Mouse (Mus musculus) thymus, adult 2 months (tissue): ENCODE results near the gene Morn1.

Experiments used
- CTCF ChIP-seq: fragments of 200-500 bp; IDR thresholded peaks from 2 replicates; pipeline ENCODE4 v1.5.1; 2012; ENCODE audit warnings: mild to moderate bottlenecking, control low read depth, low read length, moderate library complexity, borderline replicate concordance; ENCODE audit not compliant: control insufficient read depth, poor library complexity, insufficient read depth; ENCODE audit errors: extremely low read depth
- POLR2A ChIP-seq: fragments of 200-500 bp; IDR thresholded peaks from 2 replicates; pipeline ENCODE4 v1.6.1; 2012; ENCODE audit warnings: mild to moderate bottlenecking, low read length, control low read depth, moderate library complexity; ENCODE audit not compliant: control insufficient read depth, poor library complexity, insufficient read depth; ENCODE audit errors: extremely low read depth

DNA sequence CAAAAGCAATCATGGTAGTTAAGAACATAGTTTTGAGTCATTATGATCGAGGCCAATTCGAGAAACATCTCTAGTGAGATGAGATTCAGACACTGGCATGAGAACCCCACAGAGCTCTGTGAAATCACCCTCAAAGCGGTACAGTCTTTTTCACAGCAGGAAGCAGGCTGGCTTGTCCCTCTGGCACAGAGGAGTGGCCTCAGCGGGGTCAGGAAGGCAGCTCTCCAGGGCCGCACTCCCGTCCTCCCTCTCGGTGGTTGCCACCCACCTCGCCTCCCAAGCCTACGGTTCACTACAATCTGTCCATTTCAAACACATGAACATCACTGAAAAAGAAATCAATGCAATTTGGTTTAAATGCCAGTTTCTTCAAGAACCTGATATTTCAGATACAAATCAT lies 12.0 kb upstream of the Morn1 start:
- TF ChIP-seq CTCF (no peak), POLR2A (no peak)
